Mouse (Mus musculus) bone marrow, adult 2 months (tissue): Measurements from ENCODE around the gene Sh3d19.

Source experiments
- CTCF ChIP-seq: fragments of 200-500 bp; IDR thresholded peaks from 2 replicates; pipeline ENCODE4 v1.5.1; 2011; ENCODE audit warnings: low read length, control low read depth; ENCODE audit not compliant: control insufficient read depth, insufficient read depth
- POLR2A ChIP-seq: fragments of 200-500 bp; IDR thresholded peaks from 2 replicates; pipeline ENCODE4 v1.6.1; 2011; ENCODE audit warnings: low read depth, mild to moderate bottlenecking, control low read depth, low read length, borderline replicate concordance; ENCODE audit not compliant: control insufficient read depth

DNA sequence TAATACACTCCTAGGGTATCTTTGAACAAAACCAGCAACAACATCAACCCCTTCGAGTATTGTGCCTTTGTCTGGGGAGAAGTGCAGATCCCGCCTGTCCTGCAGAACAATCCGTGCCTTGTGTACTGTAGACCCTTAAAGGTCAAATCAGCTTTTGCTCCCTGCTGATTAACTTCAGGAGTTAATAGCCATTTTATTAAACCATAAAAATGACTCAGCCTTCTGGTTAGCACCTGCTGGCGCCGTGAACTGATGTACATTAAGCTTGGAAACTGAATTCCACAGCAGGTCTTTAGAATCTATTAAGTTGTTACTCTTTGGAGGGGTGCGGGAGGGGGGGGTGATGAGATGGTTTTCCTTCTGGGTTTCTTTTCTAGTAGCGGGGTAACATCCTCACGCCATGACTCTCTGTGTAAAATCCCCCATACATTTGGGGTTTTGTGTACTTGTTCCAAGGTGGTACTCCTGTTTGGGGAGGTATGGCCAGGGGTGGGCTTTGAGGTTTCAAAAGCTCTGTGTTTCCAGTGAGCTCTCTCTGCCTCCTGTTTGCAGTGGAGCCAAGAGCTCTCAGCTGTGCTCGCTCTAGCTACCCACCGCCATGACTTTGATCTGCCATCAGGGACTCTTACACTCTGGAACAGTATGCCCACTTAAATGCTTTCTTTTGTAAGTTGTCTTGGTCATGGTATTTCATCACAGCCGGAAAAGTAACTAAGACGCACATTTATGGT, 53.3 kb downstream of the Sh3d19 start:
- TF ChIP-seq POLR2A: no peak
- no peak for TF ChIP-seq CTCF
